Comparison of ENCODE assay signal across 14 mouse cellular contexts in genomic region chr1:62709770-62710335, GRCm38 (mm10). TPM values are rescaled to one million over a fixed set of nuclear protein-coding genes. Genes with fewer than 3 reads are reported as not detected.
DNase-seq lines count a peak whose midpoint lies in the region; ATAC-seq and TF ChIP-seq lines count a peak whose summit lies in the region.
"Had no signal": no experiment of that assay in that cellular context is flagged by ENCODE, and none has a peak within 500 bp of the region (broad histone marks: within the 10 kb centered on the region; RNA-seq: fewer than 3 reads in every experiment).

No protein-coding gene starts in this region.

- DNase-seq in forebrain, embryonic 11.5 days (ENCODE audit: low spot score): no peak
- peak; percentile 54 for DNase-seq in kidney, postnatal 0 days (ENCODE audit: low spot score)
- DNase-seq in kidney, adult 9 months: no peak
- DNase-seq: cerebellum, adult 8-10 months; heart, adult 18-20 months; kidney, adult 18-20 months; layer of hippocampus, adult 9-11 months; left cerebral cortex, postnatal 4 days; lung, postnatal 4 days had no signal

- no peak overlapping the region for H3K4me3 ChIP-seq in forebrain, embryonic 12.5 days (replicated peaks)
- no peak overlapping the region for H3K4me3 ChIP-seq in forebrain, embryonic 11.5 days (ENCODE audit: low read depth, low read length)
- H3K4me3 ChIP-seq in kidney, postnatal 0 days (replicated peaks; ENCODE audit: low read depth, low read length): no peak overlapping the region
- H3K4me3 ChIP-seq in brown adipose tissue, adult 24 weeks (ENCODE audit: insufficient read depth, low read depth, low read length): no peak overlapping the region
- H3K4me3 ChIP-seq in intestine, embryonic 16.5 days (ENCODE audit: low read length): no peak overlapping the region

- peaks cover 52% of the 10 kb centered on the region for H3K4me1 ChIP-seq in forebrain, embryonic 12.5 days
- peaks cover 13% of the 10 kb centered on the region for H3K4me1 ChIP-seq in forebrain, embryonic 11.5 days (replicated peaks; ENCODE audit: control insufficient read depth, insufficient read depth, low read length)
- H3K4me1 ChIP-seq in kidney, postnatal 0 days (replicated peaks; ENCODE audit: insufficient read depth, low read length): peaks cover 24% of the 10 kb centered on the region
- H3K4me1 ChIP-seq in brown adipose tissue, adult 24 weeks (ENCODE audit: control insufficient read depth, insufficient read depth, insufficient read length, low read length): peaks cover 43% of the 10 kb centered on the region
- H3K4me1 ChIP-seq in intestine, embryonic 16.5 days (ENCODE audit: control insufficient read depth, insufficient read depth, low read length): peaks cover 33% of the 10 kb centered on the region

- no peaks in the 10 kb centered on the region for H3K9me3 ChIP-seq in forebrain, embryonic 12.5 days
- H3K9me3 ChIP-seq in forebrain, embryonic 11.5 days (ENCODE audit: control insufficient read depth, low read length): no peaks in the 10 kb centered on the region
- H3K9me3 ChIP-seq in kidney, postnatal 0 days (replicated peaks; ENCODE audit: low read length): no peaks in the 10 kb centered on the region
- no peaks in the 10 kb centered on the region for H3K9me3 ChIP-seq in intestine, embryonic 16.5 days (ENCODE audit: control insufficient read depth, low read length)

- no peaks in the 10 kb centered on the region for H3K36me3 ChIP-seq in forebrain, embryonic 12.5 days (replicated peaks)
- H3K36me3 ChIP-seq in forebrain, embryonic 11.5 days (ENCODE audit: control insufficient read depth, insufficient read depth, low read length): no peaks in the 10 kb centered on the region
- no peaks in the 10 kb centered on the region for H3K36me3 ChIP-seq in kidney, postnatal 0 days (ENCODE audit: insufficient read depth, low read length)
- H3K36me3 ChIP-seq in intestine, embryonic 16.5 days (ENCODE audit: control insufficient read depth, insufficient read depth, low read length): no peaks in the 10 kb centered on the region

- H3K9ac ChIP-seq in forebrain, embryonic 12.5 days: no peak overlapping the region
- no peak overlapping the region for H3K9ac ChIP-seq in forebrain, embryonic 11.5 days (ENCODE audit: low read length)
- no peak overlapping the region for H3K9ac ChIP-seq in kidney, postnatal 0 days (ENCODE audit: low read depth, low read length)
- H3K9ac ChIP-seq in intestine, embryonic 16.5 days (ENCODE audit: low read depth, low read length): no peak overlapping the region

- peaks cover 69% of the 10 kb centered on the region for H3K27me3 ChIP-seq in forebrain, embryonic 12.5 days
- peaks cover 29% of the 10 kb centered on the region for H3K27me3 ChIP-seq in forebrain, embryonic 11.5 days (ENCODE audit: control insufficient read depth, insufficient read depth, low read length)
- peaks cover 12% of the 10 kb centered on the region; the same call in 1 of the 2 replicates for H3K27me3 ChIP-seq in kidney, postnatal 0 days (ENCODE audit: insufficient read depth, low read length)
- H3K27me3 ChIP-seq in intestine, embryonic 16.5 days (replicated peaks; ENCODE audit: control insufficient read depth, insufficient read depth, low read length): no peaks in the 10 kb centered on the region

- WGBS in forebrain, embryonic 12.5 days: 39% methylated on average over 5 of the region's 5 CpGs
- WGBS in forebrain, embryonic 11.5 days: 44% methylated on average over 5 of the region's 5 CpGs
- WGBS in kidney, postnatal 0 days: 42% methylated on average over 5 of the region's 5 CpGs
- 24% methylated on average over 5 of the region's 5 CpGs for WGBS in intestine, embryonic 16.5 days

- TF ChIP-seq CTCF in kidney, postnatal 0 days (IDR thresholded peaks at IDR 0.05; ENCODE audit: low read depth): no peak

- peak overlapping the region; percentile 21; the same call in 1 of the 2 replicates for H3K4me2 ChIP-seq in forebrain, embryonic 12.5 days
- H3K4me2 ChIP-seq in forebrain, embryonic 11.5 days (ENCODE audit: low read depth, low read length, severe bottlenecking): no peak overlapping the region
- H3K4me2 ChIP-seq in kidney, postnatal 0 days (ENCODE audit: low read length): no peak overlapping the region
- H3K4me2 ChIP-seq in intestine, embryonic 16.5 days (ENCODE audit: low read depth, low read length): peak overlapping the region; percentile 26; the same call in 1 of the 2 replicates

- ATAC-seq in forebrain, embryonic 12.5 days (ENCODE audit: low FRiP score): no peak
- no peak for ATAC-seq in forebrain, embryonic 11.5 days (replicated peaks; ENCODE audit: low FRiP score)
- no peak for ATAC-seq in kidney, postnatal 0 days (replicated peaks; ENCODE audit: low FRiP score, low read depth)
- ATAC-seq in intestine, embryonic 16.5 days: no peak
- no peak for ATAC-seq in frontal cortex, adult (ENCODE audit: low TSS enrichment)
- ATAC-seq in inflammation-experienced regulatory T-cells, adult 6 months: no peak

- H3K27ac ChIP-seq in forebrain, embryonic 12.5 days: no peak overlapping the region
- no peak overlapping the region for H3K27ac ChIP-seq in forebrain, embryonic 11.5 days (ENCODE audit: low read depth, low read length)
- no peak overlapping the region for H3K27ac ChIP-seq in kidney, postnatal 0 days
- H3K27ac ChIP-seq in brown adipose tissue, adult 24 weeks (replicated peaks; ENCODE audit: low read depth, low read length): peak overlapping the region; percentile 47
- 0 out of 2 replicates have a peak overlapping the region, but pooled peaks have one; percentile 10 for H3K27ac ChIP-seq in intestine, embryonic 16.5 days (ENCODE audit: low read length)

RNA-seq across cellular contexts. Expression of gene Nrp2, which starts 6.8 kb away (rescaled TPM):
- 31.1 and 33.1 TPM in 2 replicates for polyA plus RNA-seq in forebrain, embryonic 12.5 days (2016; fragmentation: Nextera tagmentation; extraction: Ambion mirVana)
- 20.7 and 21.1 TPM in 2 replicates for polyA plus RNA-seq in forebrain, embryonic 11.5 days (2014; fragmentation: Nextera tagmentation; extraction: Ambion mirVana)
- 5.4 and 5.6 TPM in 2 replicates for polyA plus RNA-seq in kidney, postnatal 0 days (2015; fragmentation: Nextera tagmentation; extraction: Ambion mirVana)
- 40.3 and 43.2 TPM in 2 replicates for polyA plus RNA-seq in brown adipose tissue, adult 24 weeks (2012; ENCODE audit: insufficient read depth, insufficient read length, missing spikeins)
- 23.0 and 23.7 TPM in 2 replicates for polyA plus RNA-seq in intestine, embryonic 16.5 days (2015; fragmentation: Nextera tagmentation; extraction: Ambion mirVana)
- polyA plus RNA-seq in inflammation-experienced regulatory T-cells, adult 6 months (2017; shearing (Covaris generic)): under 1 TPM in 1 of 3 experiments, not detected in 2; 0.05 TPM

Comparison
In these comparisons a context has a peak if more than half of its experiments do, and no peak if none do; other contexts are left out.
1. H3K4me2 ChIP-seq: peak in forebrain, embryonic 12.5 days (single experiment) and intestine, embryonic 16.5 days (single experiment); none in forebrain, embryonic 11.5 days (single experiment) and kidney, postnatal 0 days (single experiment).
2. H3K27ac ChIP-seq: peak in brown adipose tissue, adult 24 weeks (single experiment) and intestine, embryonic 16.5 days (single experiment); none in forebrain, embryonic 12.5 days (single experiment), forebrain, embryonic 11.5 days (single experiment) and kidney, postnatal 0 days (single experiment).